Mouse (Mus musculus): ENCODE measurements around the gene Pla2g12b.

DNA sequence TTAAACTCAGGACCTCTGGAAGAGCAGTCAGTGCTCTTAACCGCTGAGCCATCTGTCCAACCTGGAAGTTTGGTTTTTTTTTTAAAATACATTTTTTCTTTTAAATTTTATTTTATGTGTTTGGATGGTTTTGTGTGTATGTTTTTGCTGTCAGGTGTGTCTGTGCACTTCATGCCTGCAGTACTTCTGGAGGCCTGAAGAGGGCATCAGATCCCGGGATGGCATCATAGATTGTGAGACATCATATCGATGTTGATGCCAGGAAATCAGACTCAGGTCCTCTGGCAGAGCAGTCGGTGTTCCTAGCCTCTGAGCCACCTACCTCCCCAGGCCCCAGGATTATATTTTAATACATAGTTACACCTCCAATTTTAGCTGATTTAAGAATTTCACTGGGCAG lies 10.3 kb downstream of the Pla2g12b start:
- TF ChIP-seq GATA1 (IDR thresholded peaks at IDR 0.05; ENCODE audit: borderline replicate concordance, low read length) (no peak), FLI1 (IDR thresholded peaks at IDR 0.05; ENCODE audit: low read length) (no peak)

All from megakaryocyte, embryonic 14.5 days (primary cell).